Mouse (Mus musculus): ENCODE data around the gene Gpr12.
"Not testable (repeated sequence)": the region's sequence is repeated elsewhere in the genome, so short reads cannot be mapped to it uniquely, and the experiment has no call there.

Gene Gpr12

DNA sequence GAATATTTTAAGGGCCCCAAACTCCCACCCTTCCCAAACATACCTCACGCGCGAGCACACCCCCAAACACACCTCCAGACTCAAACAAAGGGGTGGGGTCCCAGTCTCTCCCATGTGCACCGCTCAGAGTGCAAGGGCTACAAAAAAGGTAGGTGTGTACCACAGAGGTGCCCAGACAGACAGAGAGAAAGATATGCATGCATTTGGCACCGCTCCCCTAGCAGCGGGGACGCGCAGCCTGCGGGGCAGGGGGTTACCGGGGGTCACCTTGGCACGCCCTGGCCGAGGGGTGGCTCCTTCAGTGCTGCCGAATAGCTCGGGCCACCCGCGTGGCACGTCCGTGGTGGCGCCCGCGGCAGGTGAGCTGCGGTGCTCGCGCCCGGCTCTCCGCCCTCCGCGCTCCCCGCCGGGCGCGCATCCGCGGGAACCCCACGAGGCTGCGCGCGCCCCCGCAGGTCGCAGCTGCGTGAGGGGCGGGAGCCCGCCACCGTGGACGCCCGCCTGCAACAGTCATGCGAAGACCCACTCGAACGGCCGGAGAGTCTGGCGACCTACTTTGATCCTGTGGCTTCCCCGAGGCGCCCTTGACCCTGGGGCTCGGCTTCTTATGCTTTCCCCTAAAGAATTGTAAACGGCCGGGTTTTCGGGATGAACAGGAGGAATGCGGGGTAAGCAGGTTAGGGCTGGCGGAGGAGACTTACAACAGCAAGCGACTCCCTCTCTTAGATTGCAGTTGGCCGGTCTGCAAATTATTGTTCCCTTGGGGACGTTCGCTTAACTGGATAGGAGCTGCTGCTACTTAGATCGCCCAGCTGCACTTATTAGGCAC is at the start of gene Gpr12:
Gene Gpr12, minus strand, starts transcription at position 762 of the 829 bp plus-strand sequence.
- no peak for DNase-seq (ENCODE audit: low spot score)

DNA sequence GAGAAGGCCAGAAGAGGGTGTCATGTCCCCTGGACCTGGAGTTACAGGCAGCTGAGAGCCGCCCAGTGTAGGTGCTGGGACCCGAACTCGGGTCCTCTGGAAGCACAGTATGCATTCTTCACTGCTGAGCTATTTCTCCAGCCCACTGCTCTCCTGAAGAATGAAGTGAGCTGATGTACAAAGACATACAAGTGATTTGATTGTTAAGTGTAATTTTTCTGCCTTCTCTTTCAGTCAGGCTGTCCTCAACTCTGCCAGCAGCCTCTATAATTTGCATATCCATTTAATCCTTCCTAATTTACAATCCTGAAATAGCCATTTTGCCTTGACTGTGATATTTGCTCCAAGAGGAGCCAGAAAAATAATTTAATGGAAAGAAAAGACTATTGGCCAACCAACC is 46.6 kb upstream of the Gpr12 start:
- DNase-seq (ENCODE audit: low spot score) = no peak

DNA sequence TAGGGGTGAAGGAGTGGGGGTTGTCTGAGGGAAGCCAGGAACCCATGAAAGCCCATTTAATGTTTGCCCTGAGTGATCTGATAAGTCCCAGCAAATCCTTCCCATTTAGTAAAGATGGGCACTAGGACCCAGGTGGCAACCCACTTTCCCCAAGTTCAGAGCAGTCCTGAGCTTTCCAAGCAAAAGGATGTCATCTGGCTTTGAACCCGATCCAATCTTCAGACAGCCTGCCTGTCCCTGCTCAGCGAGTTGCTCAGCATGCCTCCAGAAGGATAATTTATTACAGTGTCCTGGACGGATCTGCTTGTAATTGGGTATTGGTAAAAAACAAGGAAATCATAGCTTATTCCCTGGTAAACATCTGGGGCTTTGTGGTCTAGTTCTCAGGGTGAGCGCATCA is 45.9 kb upstream of the Gpr12 start:
- no peak for DNase-seq (ENCODE audit: low spot score)

DNA sequence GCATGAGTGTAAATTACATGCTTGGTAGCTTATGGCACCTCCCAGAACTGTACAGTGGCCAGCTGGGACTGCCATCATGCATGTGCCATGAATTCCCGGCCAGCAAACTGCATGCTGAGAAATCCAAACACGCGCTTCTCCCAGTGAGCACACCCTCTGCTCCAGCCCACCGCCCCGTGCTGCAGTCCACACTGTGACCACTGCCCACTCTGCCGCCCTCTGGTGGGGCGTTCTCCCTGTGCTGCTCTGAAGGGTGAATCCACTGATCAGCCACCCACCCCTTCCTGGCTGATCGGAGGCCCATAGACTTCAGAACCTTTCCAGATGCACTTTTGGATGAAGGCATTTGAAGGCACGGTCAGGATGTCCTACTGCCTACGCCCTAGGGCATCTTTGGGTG is 44.6 kb upstream of the Gpr12 start:
- DNase-seq (ENCODE audit: low spot score) = no peak

DNA sequence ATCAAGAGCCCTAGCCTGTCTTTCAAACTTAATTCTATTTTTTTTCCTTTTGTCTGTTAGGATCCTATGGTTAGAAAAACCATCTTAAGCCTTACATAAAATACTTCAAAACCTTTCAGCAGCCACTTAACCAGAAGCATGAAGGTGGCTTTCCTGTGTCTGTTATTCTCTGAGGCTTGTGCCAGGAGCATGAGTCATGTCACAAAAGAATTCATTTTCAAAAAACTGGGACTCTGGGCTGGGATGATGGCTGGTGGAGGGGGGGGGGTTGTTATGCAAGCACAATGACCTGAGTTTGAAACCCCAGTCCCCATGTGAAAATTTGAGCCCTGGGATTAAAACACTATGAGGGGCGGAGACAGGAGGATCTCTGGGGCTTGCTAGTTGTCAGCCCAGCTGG is 43.8 kb upstream of the Gpr12 start:
- DNase-seq (ENCODE audit: low spot score) = no peak

DNA sequence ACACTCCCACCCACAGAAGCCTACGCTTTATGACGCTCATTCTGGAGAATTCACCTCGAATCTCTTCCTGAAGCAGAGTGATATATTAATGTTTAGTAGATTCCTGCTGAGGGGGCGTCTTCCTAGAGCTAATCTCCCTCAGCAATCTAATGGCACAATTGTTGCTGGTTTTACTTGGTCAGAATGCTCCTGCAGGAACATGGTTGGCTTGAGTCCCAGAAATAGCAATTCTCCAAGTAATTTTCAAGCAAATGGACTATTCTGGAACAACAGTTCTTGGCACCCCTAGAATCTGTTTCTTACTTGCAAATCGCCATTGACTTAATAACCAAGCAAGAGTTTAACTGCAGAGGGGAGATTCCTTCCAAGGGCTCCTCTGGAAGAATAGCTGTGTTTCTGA is 42.9 kb upstream of the Gpr12 start:
- DNase-seq (ENCODE audit: low spot score) = no peak

DNA sequence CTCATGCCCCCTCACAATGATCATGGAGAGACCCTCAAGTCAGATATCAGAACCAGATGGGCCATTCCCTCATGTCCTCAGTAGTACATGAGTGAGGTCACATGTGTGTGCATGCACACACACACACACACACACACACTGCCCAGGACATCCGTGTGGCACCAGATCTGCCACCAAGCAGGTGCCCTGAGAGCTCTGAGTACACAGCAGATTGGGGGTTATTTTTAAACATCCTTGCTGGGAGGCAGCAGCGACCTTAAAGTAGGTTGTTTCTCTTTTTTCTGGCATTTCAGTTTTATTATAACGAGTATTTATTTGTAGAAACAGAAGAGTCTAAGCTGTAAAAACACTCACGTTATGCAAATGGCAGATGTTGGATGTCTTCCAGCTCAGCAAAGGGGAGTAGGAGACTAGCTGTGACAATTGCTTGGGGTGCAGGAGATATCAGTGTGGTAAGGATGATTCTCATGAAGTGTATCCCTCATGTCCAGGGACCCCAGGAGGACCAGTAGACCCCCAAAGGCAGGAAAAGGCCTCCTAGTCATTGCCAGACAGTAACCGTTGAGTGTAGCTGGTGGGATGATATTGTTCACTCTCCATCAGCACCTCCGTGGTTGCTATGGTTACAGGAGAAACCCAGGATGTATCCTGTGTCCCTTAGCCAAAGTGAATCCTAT is 40.7 kb upstream of the Gpr12 start:
- no peak for DNase-seq (ENCODE audit: low spot score)

DNA sequence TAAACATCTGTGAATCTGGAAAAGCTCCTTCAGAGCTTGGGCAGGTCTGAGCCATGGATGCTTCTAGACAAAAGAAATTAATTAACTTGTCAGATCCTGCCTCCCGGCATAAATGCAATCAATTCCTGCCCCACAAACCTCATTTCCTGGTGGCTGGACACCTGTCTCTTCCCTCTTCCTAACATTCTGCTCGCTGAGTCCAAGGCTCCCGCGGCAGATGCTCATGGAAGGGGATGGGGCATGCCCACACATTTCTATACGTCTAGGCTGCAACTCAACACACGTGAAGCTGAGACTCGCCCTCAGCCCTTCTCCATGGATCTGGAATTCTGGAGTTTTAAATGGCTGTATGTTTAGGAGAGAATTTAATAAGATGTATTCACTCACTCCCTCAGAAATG is 26.8 kb upstream of the Gpr12 start:
- no peak for DNase-seq (ENCODE audit: low spot score)

DNA sequence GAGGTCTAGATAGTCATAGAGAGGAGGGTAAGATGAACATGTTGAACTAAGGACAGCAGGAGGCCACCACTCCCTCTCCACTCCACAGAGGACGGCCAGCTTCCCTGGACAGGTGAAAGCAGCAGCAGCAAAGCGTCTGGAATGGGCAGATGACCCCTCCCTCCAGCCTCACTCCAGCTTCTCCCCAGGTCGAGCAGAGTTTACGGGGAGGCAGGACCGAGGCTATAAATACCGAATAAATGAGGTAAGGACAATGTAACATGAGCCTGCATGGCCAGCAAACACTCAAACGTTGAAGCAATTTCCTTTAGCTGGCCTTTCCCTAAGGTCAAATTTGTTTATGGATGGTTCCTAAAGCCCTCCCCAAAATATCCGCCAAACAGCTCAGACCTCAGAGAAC is 26.0 kb upstream of the Gpr12 start:
- no peak for DNase-seq (ENCODE audit: low spot score)

DNA sequence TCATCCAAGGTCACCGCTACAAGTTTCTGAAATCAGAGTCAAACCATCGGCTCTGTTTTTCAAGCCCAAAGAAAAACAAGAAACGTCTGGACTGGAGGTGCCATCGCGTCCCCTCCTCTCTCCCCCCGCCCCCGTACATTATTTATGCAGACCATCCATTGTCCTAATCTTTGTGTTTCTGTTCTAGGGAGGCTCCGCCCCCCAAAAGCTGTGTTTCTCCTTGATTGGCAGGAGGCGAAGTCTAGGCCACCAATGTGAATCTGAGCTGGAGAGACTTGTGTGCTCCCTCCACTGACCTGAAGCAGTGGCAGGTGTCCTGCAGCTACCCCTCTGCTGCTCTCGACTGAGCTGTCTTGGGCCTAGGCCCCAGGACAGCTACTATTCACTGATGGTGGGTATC is 24.6 kb upstream of the Gpr12 start:
- no peak for DNase-seq (ENCODE audit: low spot score)

DNA sequence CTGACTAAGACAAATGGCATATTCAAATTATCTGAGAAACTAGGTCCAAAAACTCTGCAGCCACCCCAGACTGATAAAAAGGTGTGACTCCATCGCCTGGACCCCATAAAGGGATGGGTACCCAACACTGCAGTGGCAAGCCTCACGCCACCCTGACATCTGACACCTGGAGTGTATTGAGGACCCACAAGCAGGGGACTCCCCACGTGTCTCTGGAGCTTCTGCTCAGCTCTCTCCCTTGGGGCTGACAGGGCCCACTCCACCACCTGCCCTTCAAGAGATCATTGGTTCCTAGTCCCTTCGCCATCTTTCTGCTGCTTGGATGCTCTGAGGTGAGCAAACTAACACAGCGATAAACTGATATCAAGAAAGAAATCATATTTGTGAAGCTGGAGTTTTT is 22.8 kb upstream of the Gpr12 start:
- no peak for DNase-seq (ENCODE audit: low spot score)

DNA sequence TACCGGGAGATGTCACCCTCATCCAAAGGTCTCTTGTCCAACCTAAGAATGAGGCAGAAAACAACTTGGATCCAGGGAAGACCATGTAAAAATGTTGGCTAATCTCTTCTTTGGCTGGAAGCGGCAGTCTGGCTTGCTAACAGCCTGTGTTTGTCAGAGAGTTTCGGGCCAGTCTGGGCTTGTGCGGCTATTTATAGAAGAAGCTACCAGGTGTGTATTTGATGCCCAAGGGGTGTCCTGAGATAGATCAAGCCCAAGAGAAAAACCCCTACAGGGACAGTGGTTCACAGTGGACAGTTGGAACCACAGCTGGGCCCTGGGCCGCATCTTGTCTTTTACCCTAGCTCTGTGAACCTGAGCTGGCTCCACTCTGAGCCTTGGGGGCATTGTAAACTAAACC is 21.9 kb upstream of the Gpr12 start:
- no peak for DNase-seq (ENCODE audit: low spot score)

DNA sequence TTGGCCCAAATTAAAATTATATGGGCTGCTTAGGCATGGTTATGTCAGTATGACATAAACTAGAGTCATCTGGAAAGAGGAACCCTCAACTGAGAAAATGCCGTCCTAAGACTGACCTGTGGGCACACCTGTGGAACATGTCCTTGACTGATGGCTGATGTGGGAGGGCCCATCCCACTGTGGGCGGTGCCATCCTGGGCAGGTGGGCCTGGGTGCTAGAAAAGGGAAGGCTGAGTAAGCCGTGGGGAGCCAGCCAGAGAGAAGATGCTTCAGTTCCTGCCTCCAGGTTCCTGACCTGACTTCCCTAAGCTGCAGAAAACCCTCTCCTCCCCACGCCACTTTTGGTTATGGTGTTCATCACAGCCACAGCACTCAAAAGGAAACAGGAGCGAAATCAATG is 21.2 kb upstream of the Gpr12 start:
- DNase-seq (ENCODE audit: low spot score) = no peak

DNA sequence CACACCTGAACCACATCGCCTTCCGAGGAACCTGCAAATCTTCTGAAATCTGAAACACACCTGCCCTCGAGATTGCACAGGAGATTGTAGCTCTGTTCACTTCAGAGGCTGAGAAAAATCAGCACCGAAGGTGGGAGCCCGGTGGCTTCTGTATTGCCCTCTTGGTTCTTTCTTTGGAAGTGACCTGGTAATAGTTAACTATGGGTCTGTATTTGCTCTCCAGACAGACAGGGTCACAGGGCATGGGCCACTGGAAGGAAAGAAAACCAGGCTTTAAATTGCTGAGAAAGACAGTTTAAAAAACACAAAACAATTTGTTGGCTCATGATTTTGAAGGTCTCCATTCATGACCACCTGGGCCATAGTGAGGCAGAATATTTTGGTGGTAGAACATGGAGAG is 14.9 kb upstream of the Gpr12 start:
- no peak for DNase-seq (ENCODE audit: low spot score)

DNA sequence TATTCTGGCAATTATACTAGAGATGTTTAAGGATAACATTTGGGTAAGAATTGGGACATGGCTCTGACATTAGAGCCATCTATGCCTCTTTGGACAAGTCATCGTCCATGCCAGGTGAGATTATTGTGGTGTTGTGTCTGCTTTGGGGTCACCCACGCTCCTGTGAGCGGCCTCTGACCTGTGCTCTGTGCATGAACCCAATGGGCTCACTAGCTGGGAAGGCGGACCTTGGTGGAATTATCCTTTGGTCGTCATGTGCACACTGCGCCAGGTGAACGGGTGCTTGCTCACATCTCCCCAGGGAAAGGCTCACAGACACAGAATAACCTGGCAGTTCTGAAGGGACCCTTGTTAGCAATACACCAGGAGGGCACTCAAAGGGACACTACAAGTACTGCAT is 14.2 kb upstream of the Gpr12 start:
- not testable (repeated sequence) for DNase-seq (ENCODE audit: low spot score)

DNA sequence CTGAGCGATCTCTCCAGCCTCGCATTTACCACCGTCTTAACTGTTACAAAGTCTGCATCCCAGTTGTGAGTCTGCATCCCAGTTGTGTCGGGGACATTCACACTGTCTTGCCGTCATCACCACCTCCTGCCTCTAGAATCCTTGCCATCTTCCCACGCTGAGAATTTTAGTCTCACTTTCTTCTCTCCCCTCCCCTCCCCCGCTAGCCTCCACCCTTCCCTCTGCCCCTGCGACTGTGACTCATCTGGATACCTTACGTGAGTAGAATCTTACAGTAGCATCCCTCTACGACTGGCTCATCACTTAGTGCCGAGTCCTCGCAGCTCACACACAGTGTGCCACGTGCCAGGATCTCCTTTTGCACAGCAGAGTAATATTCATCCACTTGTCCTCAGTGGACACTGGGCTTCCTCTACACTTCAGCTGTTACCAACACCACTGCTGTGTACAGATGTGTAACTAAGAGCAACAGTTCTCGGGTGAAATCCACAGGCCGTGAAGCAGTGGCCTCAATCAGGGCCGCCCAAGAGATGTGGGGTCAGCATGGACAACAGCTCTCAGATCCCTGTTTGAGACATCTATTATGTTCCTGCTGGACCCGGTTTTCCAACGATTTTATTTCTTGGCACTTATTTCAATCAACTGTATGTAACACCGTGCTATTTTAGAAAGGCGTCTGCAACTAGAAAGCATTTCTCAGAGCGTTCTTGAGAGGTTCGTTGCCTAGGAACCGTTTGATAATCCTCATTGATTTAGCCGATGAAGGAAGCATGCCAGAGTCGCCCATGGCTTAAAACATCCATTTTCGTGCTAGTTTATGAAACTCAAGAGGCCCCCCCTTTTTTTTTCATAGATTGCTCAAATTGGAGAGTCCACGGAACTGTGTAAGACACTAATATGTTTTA is 13.4 kb upstream of the Gpr12 start:
- DNase-seq (ENCODE audit: low spot score) = no peak

DNA sequence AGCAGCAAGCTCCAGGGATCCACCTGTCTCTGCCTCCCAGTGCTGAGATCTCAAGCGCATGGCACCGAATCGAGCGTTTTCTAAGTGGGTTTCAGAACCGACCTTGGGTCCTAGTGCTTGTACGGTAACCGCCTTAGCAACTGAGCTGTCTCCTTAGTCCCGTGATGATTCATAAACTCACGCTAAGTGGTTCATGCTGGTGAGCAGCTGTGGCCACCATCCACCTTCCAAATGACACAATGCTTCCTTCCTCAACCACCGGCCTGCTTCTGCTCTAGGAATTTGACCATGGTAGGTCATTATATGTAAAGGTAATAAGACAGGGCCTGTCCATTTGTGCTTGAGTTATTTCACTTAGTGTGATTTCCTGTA is 12.4 kb upstream of the Gpr12 start:
- DNase-seq (ENCODE audit: low spot score) = no peak

DNA sequence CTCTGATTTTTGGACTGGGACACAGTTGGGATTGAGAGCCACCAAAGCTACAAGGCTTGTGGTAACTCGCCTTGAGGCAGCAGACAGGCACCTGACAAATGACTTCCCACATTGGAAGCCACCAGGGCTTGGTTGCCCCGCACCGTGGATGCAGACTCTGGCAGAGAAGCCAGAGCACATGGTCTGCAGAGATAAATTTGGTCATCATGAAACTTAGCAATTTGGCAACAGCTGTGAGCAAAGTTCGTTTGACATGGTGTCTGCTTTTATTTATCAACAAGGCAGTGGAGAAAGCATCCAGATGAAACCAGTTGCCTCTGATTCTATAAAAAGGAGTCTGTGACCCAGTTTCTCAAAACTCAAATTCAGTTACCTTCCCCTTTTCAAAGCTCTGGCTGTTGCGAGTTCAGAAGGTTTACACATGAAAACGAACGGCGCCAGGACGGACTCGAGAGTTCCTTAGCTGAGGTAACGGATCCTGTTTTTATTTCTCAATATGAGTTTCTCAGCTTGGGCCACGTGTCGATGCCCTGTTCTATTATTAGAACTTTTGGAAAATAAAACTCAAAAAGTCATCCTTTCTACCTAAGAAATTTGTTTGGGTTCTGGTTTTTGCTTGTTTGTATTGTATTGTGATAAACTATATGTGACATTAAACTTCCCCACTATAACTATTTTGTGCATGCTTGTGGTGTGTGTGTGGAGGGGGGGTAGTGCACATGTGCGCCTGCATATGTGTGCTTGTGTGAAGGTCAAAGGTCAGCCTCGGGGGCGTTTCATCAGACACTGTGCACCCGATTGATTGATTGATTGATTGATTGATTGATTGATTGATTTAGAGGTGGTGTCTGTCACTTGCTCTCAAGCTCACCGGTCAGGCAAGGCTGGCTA is 11.8 kb upstream of the Gpr12 start:
- DNase-seq (ENCODE audit: low spot score) = no peak

DNA sequence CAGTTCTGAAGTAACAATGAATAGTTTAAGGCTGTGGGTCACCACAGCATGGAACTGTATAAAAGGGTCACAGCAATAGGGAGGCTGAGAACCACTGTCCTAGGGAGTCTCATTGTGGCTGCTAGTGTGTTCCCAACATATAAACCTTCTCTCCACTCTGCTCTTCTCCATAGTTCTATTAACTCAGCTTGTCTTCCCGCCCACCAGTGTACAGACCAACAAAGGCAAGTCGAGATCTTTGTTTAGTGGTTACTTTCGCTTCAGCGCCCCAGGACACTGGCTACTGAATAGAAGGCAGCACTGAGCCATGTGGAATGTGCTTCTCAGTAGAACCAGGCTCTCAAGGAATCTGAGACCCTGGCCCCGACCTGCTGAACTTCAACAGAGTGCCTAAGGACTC is 7.5 kb upstream of the Gpr12 start:
- DNase-seq (ENCODE audit: low spot score) = no peak

DNA sequence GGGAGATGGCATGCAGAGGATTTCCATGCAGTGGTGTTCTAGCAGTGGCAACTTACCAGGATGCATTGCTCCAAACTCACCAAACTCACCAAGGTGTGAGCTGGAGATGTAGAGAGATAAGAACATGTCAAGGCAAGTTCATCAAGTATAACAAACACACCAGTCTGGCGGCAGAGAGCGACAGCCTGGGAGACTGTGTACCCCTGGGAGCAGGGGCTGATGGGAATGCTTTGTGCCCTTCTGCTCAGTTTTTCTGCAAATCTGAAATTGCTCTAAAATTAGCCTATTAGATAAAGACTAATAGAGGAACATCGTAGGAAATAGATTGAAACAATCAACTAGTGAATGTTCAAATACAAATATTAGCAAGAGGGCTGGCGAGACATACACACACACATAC is 6.6 kb upstream of the Gpr12 start:
- DNase-seq (ENCODE audit: low spot score) = no peak

DNA sequence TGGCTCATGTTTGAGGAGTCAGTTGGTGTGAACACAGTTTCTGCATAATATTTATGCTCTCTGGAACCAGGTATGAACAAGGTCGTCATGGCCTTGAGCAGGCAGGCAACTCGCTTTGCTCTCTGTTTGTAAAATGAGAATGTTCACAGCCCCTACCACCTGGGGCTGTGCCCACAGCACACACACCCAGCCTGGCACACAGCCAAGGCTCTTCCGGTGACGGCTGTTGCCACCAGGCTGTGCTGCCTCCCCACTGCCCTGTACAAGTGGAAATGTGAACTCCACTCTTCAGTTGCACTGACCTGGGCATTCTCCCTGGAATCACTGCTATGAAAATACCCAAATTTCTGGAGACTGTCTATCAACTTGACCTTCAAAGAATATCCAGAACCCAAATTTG is 5.9 kb upstream of the Gpr12 start:
- DNase-seq (ENCODE audit: low spot score) = no peak

Data from urinary bladder, postnatal 10 days (tissue).